Mouse (Mus musculus) cerebral cortex, adult 2 months (tissue): ENCODE results near the gene Pbrm1.

Experiments used
- WGBS: fragments of 180-500 bp; shearing (Covaris S2); methylation state at CpG from one replicate; pipeline ENCODE4 v1.1.7; 2018; 5-methylcytosine and 5-hydroxymethylcytosine counted together

Pbrm1 gene

DNA sequence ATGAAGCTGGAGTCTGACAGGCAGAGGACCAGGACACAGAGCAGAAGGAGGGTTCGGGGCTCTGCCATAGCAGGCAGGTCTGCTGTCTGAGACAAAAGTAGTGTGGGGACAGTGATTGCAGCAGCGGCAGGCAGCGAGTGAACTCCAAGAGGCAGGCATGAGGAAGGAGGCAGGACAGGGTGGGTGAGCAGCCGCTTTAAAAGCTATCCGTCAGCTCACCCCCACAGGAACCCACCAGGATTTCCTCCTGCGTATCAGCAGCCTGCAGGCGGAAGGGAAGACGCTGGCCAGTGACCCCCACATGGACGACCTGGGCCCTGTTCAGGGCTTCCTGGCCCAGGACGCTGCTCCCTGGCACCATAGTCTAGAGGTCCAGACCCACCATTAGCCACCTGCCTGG lies 149.5 kb downstream of the Pbrm1 start, which contains the start of gene Stab1:
Gene Stab1, minus strand, starts transcription at position 217 of the 400 bp plus-strand sequence.
- WGBS, result 49% methylated on average over 10 of the region's 10 CpGs

DNA sequence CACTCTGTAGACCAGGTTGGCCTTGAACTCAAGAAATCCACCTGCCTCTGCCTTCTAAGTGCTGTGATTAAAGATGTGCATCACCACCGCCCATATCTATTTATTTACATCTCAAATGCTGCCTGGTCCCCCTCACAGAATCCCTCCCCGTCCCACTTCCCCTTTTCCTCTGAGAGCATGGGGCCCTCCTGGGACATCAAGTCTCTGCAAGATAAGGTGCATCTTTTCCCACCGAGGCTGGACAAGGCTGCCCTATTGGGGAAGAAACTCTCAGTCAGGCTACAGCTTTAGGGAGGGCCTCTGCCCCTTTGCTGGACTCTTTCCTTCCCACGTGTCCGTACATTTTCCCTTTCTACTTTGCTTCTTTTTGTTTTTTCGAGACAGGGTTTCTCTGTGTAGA lies 150.6 kb downstream of the Pbrm1 start:
- WGBS, result 83% methylated on average over 6 of the region's 6 CpGs

GRCm38 (mm10) chr14:31170963-31171362 lies 152.0 kb downstream of the Pbrm1 start:
- WGBS, result 72% methylated on average over 13 of the region's 13 CpGs
